Mouse (Mus musculus) left cerebral cortex, adult 18-20 months (tissue): Measurements from ENCODE around the gene Htr6. TPM values are rescaled to one million over a fixed set of nuclear protein-coding genes. Genes with fewer than 3 reads are reported as not detected.
A peak's percentile ranks its signal among the peaks of the same experiment; 100 is the strongest.

Experiments used
- DNase-seq, 2 experiments: peaks; one replicate each; pipeline ENCODE4 v3.0.0; 2021 to 2022; ENCODE audit warnings: low spot score in 2 of 2, mixed read lengths in 1 of 2
- long read RNA-seq, 2 experiments: library from polyadenylated mRNA; stranded (forward); transcript quantifications; one replicate each; pipeline ENCODE4 v2.0.0; 2021
- total RNA-seq, 2 experiments: library from RNA; stranded (reverse); gene quantifications; 2 replicates each; pipeline ENCODE4 v1.2.3; 2021

Gene Htr6
- 1 to 10 TPM; 5.7 to 7.6 TPM for total RNA-seq
- long read RNA-seq, experiment 1, partial matches to known transcripts: 0 of 2 reads
- long read RNA-seq, experiment 1, other reads (novel, unspliced or antisense): 0 of 2 reads
- long read RNA-seq, experiment 2, partial matches to known transcripts: 0 of 2 reads
- long read RNA-seq, experiment 2, other reads (novel, unspliced or antisense): 0 of 2 reads

- peak; percentile 40 to 60 for DNase-seq
Measured at GRCm38 (mm10) chr4:139075041-139075711, at the start of gene Htr6. Gene Htr6 (minus strand): TSS chr4:139075570.

- no peak for DNase-seq
Measured at GRCm38 (mm10) chr4:139124940-139125339, 49.6 kb upstream of the Htr6 start.

- DNase-seq: no peak
Measured at GRCm38 (mm10) chr4:139122557-139122956, 47.2 kb upstream of the Htr6 start.

GRCm38 (mm10) chr4:139120998-139121397 lies 45.6 kb upstream of the Htr6 start:
- DNase-seq: no peak

GRCm38 (mm10) chr4:139120281-139120814 lies 45.0 kb upstream of the Htr6 start:
- DNase-seq: no peak

- DNase-seq: no peak
Measured at GRCm38 (mm10) chr4:139116356-139117063, 41.1 kb upstream of the Htr6 start.

- DNase-seq: no peak
Measured at GRCm38 (mm10) chr4:139115721-139116120, 40.4 kb upstream of the Htr6 start.

GRCm38 (mm10) chr4:139112482-139112881 lies 37.1 kb upstream of the Htr6 start:
- no peak for DNase-seq

GRCm38 (mm10) chr4:139111421-139111820 lies 36.1 kb upstream of the Htr6 start:
- DNase-seq: no peak

GRCm38 (mm10) chr4:139110858-139111257 lies 35.5 kb upstream of the Htr6 start:
- DNase-seq: no peak

- no peak for DNase-seq
Measured at GRCm38 (mm10) chr4:139105453-139105852, 30.1 kb upstream of the Htr6 start.

GRCm38 (mm10) chr4:139101546-139101945 lies 26.2 kb upstream of the Htr6 start:
- no peak for DNase-seq

GRCm38 (mm10) chr4:139100326-139100725 lies 25.0 kb upstream of the Htr6 start:
- DNase-seq: no peak

GRCm38 (mm10) chr4:139096201-139096600 lies 20.8 kb upstream of the Htr6 start:
- DNase-seq: no peak

- DNase-seq: no peak
Measured at GRCm38 (mm10) chr4:139095406-139095805, 20.0 kb upstream of the Htr6 start.

GRCm38 (mm10) chr4:139093196-139093530 lies 17.8 kb upstream of the Htr6 start:
- DNase-seq: no peak

GRCm38 (mm10) chr4:139092356-139093195 lies 17.2 kb upstream of the Htr6 start, which contains the start of gene Nbl1:
Gene Nbl1 (minus strand): TSS chr4:139092993.
- DNase-seq: peak in 1 of 2 experiments; percentile 40

GRCm38 (mm10) chr4:139091478-139092355 lies 16.3 kb upstream of the Htr6 start:
- no peak for DNase-seq

- no peak for DNase-seq
Measured at GRCm38 (mm10) chr4:139091066-139091465, 15.7 kb upstream of the Htr6 start.

- no peak for DNase-seq
Measured at GRCm38 (mm10) chr4:139090303-139090940, 15.1 kb upstream of the Htr6 start.
